Mouse (Mus musculus) ES-Bruce4 (cell line): ENCODE results near the gene Gm15056. TPM values are rescaled to one million over a fixed set of nuclear protein-coding genes. Genes with fewer than 3 reads are reported as not detected.

ENCODE experiments used
- H3K27ac ChIP-seq: 2 replicates; pipeline ENCODE4 v1.5.1; 2012; ENCODE audit warnings: low read length, inconsistent platforms; ENCODE audit not compliant: insufficient read depth
- H3K27me3 ChIP-seq: 2 replicates; pipeline ENCODE4 v1.6.1; 2012; ENCODE audit warnings: mild to moderate bottlenecking, low read length, inconsistent platforms; ENCODE audit not compliant: control insufficient read depth, poor library complexity, insufficient read depth, severe bottlenecking
- H3K36me3 ChIP-seq: 2 replicates; pipeline ENCODE4 v1.6.1; 2012; ENCODE audit warnings: inconsistent platforms, mild to moderate bottlenecking, low read length, moderate library complexity; ENCODE audit not compliant: control insufficient read depth, poor library complexity, insufficient read depth, severe bottlenecking
- H3K4me1 ChIP-seq: one replicate; pipeline ENCODE4 v1.8.1; 2011; ENCODE audit warnings: low read length; ENCODE audit not compliant: control insufficient read depth, insufficient read depth
- H3K4me3 ChIP-seq: 2 replicates; pipeline ENCODE4 v1.5.1; 2011; ENCODE audit warnings: low read depth, mild to moderate bottlenecking, low read length
- H3K9ac ChIP-seq: 2 replicates; pipeline ENCODE4 v1.6.1; 2012; ENCODE audit warnings: low read depth, mild to moderate bottlenecking, inconsistent platforms; ENCODE audit not compliant: poor library complexity, severe bottlenecking
- H3K9me3 ChIP-seq: replicated peaks from 2 replicates; pipeline ENCODE4 v1.6.1; 2012; ENCODE audit warnings: mild to moderate bottlenecking, low read length, inconsistent platforms; ENCODE audit not compliant: control insufficient read depth, poor library complexity, insufficient read depth, severe bottlenecking
- CTCF ChIP-seq: IDR thresholded peaks from one replicate; pipeline ENCODE4 v1.8.1; 2011; ENCODE audit warnings: low read depth, low read length
- EP300 ChIP-seq: IDR thresholded peaks from 2 replicates; pipeline ENCODE4 v1.6.1; 2011; ENCODE audit warnings: low read depth, low read length; ENCODE audit not compliant: insufficient read depth
- POLR2A ChIP-seq: IDR thresholded peaks from one replicate; pipeline ENCODE4 v1.8.1; 2011; ENCODE audit warnings: low read length; ENCODE audit not compliant: insufficient read depth
- polyA plus RNA-seq: library from polyadenylated mRNA; stranded (reverse); fragments of >200 nt; gene quantifications from 2 replicates; pipeline ENCODE4 v1.2.4, GENCODE M21; 2011; ENCODE audit warnings: low read depth; ENCODE audit not compliant: missing spikeins, insufficient read depth, insufficient read length

Gm15056 gene
- polyA plus RNA-seq, 1 experiment = not detected

- no peaks in the 10 kb centered on the region for H3K4me1 ChIP-seq
- H3K9me3 ChIP-seq = peaks cover 2% of the 10 kb centered on the region; the same call in 1 of the 2 replicates
- H3K9ac ChIP-seq = no peak within 1 kb of the TSS
- no peaks in the 10 kb centered on the region for H3K27me3 ChIP-seq
- no peaks in the 10 kb centered on the region for H3K36me3 ChIP-seq
- no peak for TF ChIP-seq POLR2A
- no peak for TF ChIP-seq CTCF
- no peak for TF ChIP-seq EP300
- no peak within 1 kb of the TSS for H3K27ac ChIP-seq
- no peak within 1 kb of the TSS for H3K4me3 ChIP-seq
These were observed 10.1 kb downstream of the Gm15056 start, which contains the start of gene Defb33 for GRCm38 (mm10) chr8:20892369-20892768. TSS of gene Defb33 (plus strand) at chr8:20892669.

GRCm38 (mm10) chr8:20874608-20875007, 27.8 kb downstream of the Gm15056 start:
- no peaks in the 10 kb centered on the region for H3K36me3 ChIP-seq
- no peak overlapping the region for H3K27ac ChIP-seq
- no peaks in the 10 kb centered on the region for H3K27me3 ChIP-seq
- TF ChIP-seq EP300 (no peak), CTCF (no peak), POLR2A (no peak)
- no peaks in the 10 kb centered on the region for H3K9me3 ChIP-seq
- H3K4me3 ChIP-seq = no peak overlapping the region
- H3K9ac ChIP-seq = no peak overlapping the region
- no peaks in the 10 kb centered on the region for H3K4me1 ChIP-seq

Other genes starting within 250 kb of the Gm15056 start
- gene Defb33, start 10.0 kb downstream of the Gm15056 start, polyA plus RNA-seq = not detected in 2 replicates
- not detected in 2 replicates for gene Gm6040, start 19.4 kb upstream of the Gm15056 start, polyA plus RNA-seq
- gene AY761185, start 42.1 kb upstream of the Gm15056 start, polyA plus RNA-seq = not detected in 2 replicates
- not detected in 2 replicates for gene Defa21, start 122.9 kb upstream of the Gm15056 start, polyA plus RNA-seq
- not detected in 2 replicates for gene Defa23, start 152.4 kb upstream of the Gm15056 start, polyA plus RNA-seq
- not detected in 2 replicates for gene Defa35, start 162.4 kb upstream of the Gm15056 start, polyA plus RNA-seq
- not detected in 2 replicates for gene Defa25, start 181.8 kb upstream of the Gm15056 start, polyA plus RNA-seq
- not detected in 2 replicates for gene Gm14851, start 193.4 kb upstream of the Gm15056 start, polyA plus RNA-seq
- not detected in 2 replicates for gene Defa30, start 232.0 kb upstream of the Gm15056 start, polyA plus RNA-seq